Mouse (Mus musculus) T-cell, adult 66 days (primary cell): ENCODE data around the gene Otp. TPM values are rescaled to one million over a fixed set of nuclear protein-coding genes. Genes with fewer than 3 reads are reported as not detected.

Experiments
- total RNA-seq, 2 experiments: library from RNA; stranded (reverse); gene quantifications; 3 replicates in 1 of 2; 4 replicates in 1 of 2; pipeline ENCODE4 v1.2.4; 2023

The Otp gene
- not detected for total RNA-seq

GRCm38 (mm10) chr13:94875396-94875880 is at the start of gene Otp:
Gene Otp, plus strand, starts transcription at chr13:94875602.

Other genes starting within 250 kb of the Otp start
- 100 to 1,000 TPM; 144 to 146 TPM for gene Tbca, start 86.7 kb upstream of the Otp start, total RNA-seq
- gene Wdr41, start 100.7 kb downstream of the Otp start, total RNA-seq: 10 to 100 TPM; 13.2 to 14.0 TPM